Mouse (Mus musculus) hindbrain, embryonic 13.5 days (tissue): Measurements from ENCODE around the gene D5Ertd579e. TPM values are rescaled to one million over a fixed set of nuclear protein-coding genes. Genes with fewer than 3 reads are reported as not detected.

Experiments used
- ATAC-seq: fragments of 200-750 bp; cut with Nextera tagmentation; 2 replicates; pipeline ENCODE4 v1.8.0; 2017; ENCODE audit warnings: moderate TSS enrichment; ENCODE audit not compliant: low FRiP score
- H3K27ac ChIP-seq: fragments of 300-500 bp; sonication (generic); 2 replicates; pipeline ENCODE4 v1.5.1; 2015; ENCODE audit warnings: inconsistent platforms, mild to moderate bottlenecking, moderate library complexity
- H3K27me3 ChIP-seq: fragments of 300-500 bp; sonication (generic); 2 replicates; pipeline ENCODE4 v1.6.1; 2015; ENCODE audit warnings: mild to moderate bottlenecking, inconsistent platforms
- H3K36me3 ChIP-seq: fragments of 300-500 bp; sonication (generic); 2 replicates; pipeline ENCODE4 v1.6.1; 2015; ENCODE audit warnings: mild to moderate bottlenecking, inconsistent platforms
- H3K4me1 ChIP-seq: fragments of 300-500 bp; sonication (generic); replicated peaks from 2 replicates; pipeline ENCODE4 v1.6.1; 2015; ENCODE audit warnings: inconsistent platforms
- H3K4me2 ChIP-seq: fragments of 300-500 bp; sonication (generic); 2 replicates; pipeline ENCODE4 v1.6.1; 2015; ENCODE audit warnings: inconsistent platforms, mild to moderate bottlenecking, moderate library complexity
- H3K4me3 ChIP-seq: fragments of 300-500 bp; sonication (generic); 2 replicates; pipeline ENCODE4 v1.5.1; 2015; ENCODE audit warnings: mild to moderate bottlenecking, inconsistent platforms
- H3K9ac ChIP-seq: fragments of 300-500 bp; sonication (generic); 2 replicates; pipeline ENCODE4 v1.6.1; 2015; ENCODE audit warnings: mild to moderate bottlenecking, inconsistent platforms
- H3K9me3 ChIP-seq: fragments of 300-500 bp; sonication (generic); 2 replicates; pipeline ENCODE4 v1.6.1; 2016; ENCODE audit warnings: inconsistent platforms
- WGBS: fragments of 180-500 bp; shearing (Covaris S2); methylation state at CpG from one replicate; pipeline ENCODE4 v1.1.7; 2015; 5-methylcytosine and 5-hydroxymethylcytosine counted together
- polyA plus RNA-seq: library from polyadenylated mRNA; unstranded; fragments of >200 nt; fragmentation: Nextera tagmentation; extraction: Ambion mirVana; gene quantifications from 2 replicates; pipeline ENCODE4 v1.2.1, GENCODE M21; 2015

Gene D5Ertd579e
- polyA plus RNA-seq, 1 experiment from 2014 or later = 33.6 TPM

DNA sequence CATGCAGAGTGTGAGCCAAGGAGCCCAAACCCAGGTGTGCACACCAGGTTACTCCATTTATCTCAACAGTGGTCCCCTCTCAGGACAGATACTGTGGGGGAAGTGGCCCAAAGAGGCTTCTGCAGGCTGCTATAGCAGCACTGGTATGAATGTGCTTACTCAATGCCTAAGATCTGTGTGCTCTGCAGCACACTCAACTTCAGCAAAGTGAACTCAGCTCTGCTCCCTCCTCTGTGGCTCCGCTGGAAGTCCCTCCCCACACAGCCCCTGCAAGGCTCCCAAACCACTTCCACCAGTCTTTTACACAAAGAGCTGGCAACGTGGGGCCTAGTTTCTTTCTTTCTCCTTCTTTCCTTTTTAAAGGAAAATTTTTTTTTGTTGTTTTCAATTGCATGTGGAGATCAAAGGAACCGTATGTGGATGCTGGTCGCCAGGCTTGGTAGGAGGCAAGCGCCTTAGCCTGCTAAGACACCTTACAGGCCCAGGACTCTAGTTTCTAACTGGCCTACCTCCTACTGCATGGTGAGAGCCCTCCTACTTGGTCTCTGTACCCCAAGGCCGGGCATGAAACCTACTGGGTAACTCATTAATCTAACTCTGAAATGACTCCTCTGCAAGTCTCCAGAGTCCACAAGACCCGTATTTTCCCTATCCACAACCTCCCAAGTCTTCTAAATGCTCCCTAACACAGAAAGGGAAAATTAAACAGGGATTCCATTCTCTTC lies 138.1 kb downstream of the D5Ertd579e start:
- H3K4me1 ChIP-seq = peaks cover 15% of the 10 kb centered on the region
- H3K36me3 ChIP-seq = no peaks in the 10 kb centered on the region
- no peak overlapping the region for H3K27ac ChIP-seq
- no peaks in the 10 kb centered on the region for H3K27me3 ChIP-seq
- H3K4me3 ChIP-seq = no peak overlapping the region
- H3K4me2 ChIP-seq = no peak overlapping the region
- ATAC-seq = no peak
- H3K9me3 ChIP-seq = no peaks in the 10 kb centered on the region
- no peak overlapping the region for H3K9ac ChIP-seq
- 32% methylated on average over 7 of the region's 7 CpGs for WGBS

- WGBS = 79% methylated on average over 3 of the region's 3 CpGs
- no peaks in the 10 kb centered on the region for H3K27me3 ChIP-seq
Observed at GRCm38 (mm10) chr5:36556906-36557305, 138.9 kb downstream of the D5Ertd579e start.

DNA sequence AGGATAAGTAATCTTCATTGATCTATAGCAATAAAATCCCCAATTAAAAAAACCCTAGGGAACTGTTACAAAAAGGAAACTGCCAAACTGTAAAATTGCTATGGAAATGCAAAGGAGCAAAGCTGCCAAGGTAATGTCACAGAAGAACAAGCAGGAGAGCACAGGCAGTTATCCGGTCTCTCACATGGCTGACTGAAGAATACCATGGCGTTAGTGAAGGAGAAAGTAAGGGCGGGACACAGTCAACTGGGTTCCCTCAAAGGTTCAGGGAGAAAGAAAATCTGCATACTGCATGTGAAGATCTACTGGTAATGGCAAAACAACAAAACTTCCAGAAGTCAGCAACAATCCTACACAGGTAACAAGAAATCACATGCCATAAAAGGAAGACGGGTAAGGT lies 139.5 kb downstream of the D5Ertd579e start:
- Histone ChIP-seq H3K9me3 (no peaks in the 10 kb centered on the region), H3K9ac (no peak overlapping the region), H3K4me2 (no peak overlapping the region), H3K36me3 (no peaks in the 10 kb centered on the region), H3K4me1 (peaks cover 15% of the 10 kb centered on the region), H3K27ac (no peak overlapping the region), H3K27me3 (no peaks in the 10 kb centered on the region), H3K4me3 (no peak overlapping the region)
- no peak for ATAC-seq
- WGBS = 64% methylated on average over 4 of the region's 4 CpGs

More at GRCm38 (mm10) chr5:36556906-36557305, 138.9 kb downstream of the D5Ertd579e start:
- H3K9ac ChIP-seq = no peak overlapping the region
- H3K9me3 ChIP-seq = no peaks in the 10 kb centered on the region
- peaks cover 15% of the 10 kb centered on the region for H3K4me1 ChIP-seq
- no peak overlapping the region for H3K27ac ChIP-seq
- no peaks in the 10 kb centered on the region for H3K36me3 ChIP-seq
- ATAC-seq = no peak
- no peak overlapping the region for H3K4me2 ChIP-seq
- no peak overlapping the region for H3K4me3 ChIP-seq

DNA sequence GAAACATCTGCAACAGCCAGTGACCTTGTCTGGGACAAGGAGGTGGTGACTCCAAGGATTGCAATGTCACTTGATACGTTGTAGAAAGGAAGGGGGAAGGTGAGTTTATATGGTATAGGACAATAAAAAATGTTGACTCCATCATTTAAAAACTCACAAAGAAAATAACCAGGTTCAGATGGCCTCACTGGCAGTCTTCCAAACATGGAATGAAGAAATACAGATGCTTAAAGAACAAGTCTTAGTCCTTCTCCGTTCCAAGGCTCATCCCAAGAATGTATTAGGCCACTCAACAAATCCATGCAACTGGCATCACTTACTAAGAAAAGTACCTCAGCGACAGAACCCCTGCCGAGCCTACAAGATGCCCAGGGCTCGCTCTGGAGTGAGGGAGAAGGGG lies 141.3 kb downstream of the D5Ertd579e start:
- Histone ChIP-seq H3K27me3 (no peaks in the 10 kb centered on the region), H3K9me3 (no peaks in the 10 kb centered on the region), H3K4me1 (peaks cover 15% of the 10 kb centered on the region), H3K27ac (no peak overlapping the region), H3K4me2 (no peak overlapping the region), H3K9ac (no peak overlapping the region), H3K36me3 (no peaks in the 10 kb centered on the region), H3K4me3 (no peak overlapping the region)
- no peak for ATAC-seq
- 78% methylated on average over 5 of the region's 5 CpGs for WGBS

DNA sequence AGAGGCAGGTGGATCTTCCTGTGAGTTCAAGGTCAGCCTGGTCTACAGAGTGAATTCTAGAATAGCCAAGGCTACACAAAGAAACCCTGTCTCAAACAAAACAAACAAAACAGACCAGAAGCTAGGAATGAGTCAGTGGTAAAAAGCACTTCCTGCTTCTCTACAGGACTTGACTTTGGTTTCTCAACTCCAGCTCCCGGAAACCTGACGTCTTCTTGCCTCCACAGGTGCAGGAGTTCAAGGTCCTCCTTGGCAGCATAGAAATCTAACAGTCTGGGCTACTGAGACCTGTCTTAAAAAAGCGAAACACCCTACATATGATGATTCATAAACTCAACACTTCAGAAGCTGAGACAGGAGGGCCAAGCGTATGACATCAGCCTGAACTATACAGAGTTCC lies 141.9 kb downstream of the D5Ertd579e start:
- Histone ChIP-seq H3K9ac (no peak overlapping the region), H3K4me1 (peaks cover 12% of the 10 kb centered on the region), H3K4me3 (no peak overlapping the region), H3K9me3 (no peaks in the 10 kb centered on the region), H3K4me2 (no peak overlapping the region), H3K36me3 (no peaks in the 10 kb centered on the region), H3K27me3 (no peaks in the 10 kb centered on the region), H3K27ac (no peak overlapping the region)
- WGBS = 84% methylated on average over 4 of the region's 4 CpGs
- no peak for ATAC-seq

- H3K36me3 ChIP-seq = no peaks in the 10 kb centered on the region
- no peak overlapping the region for H3K9ac ChIP-seq
- peaks cover 12% of the 10 kb centered on the region for H3K4me1 ChIP-seq
- H3K4me2 ChIP-seq = no peak overlapping the region
- no peaks in the 10 kb centered on the region for H3K9me3 ChIP-seq
- H3K4me3 ChIP-seq = no peak overlapping the region
- no peak for ATAC-seq
- 89% methylated on average over 2 of the region's 2 CpGs for WGBS
- no peak overlapping the region for H3K27ac ChIP-seq
- H3K27me3 ChIP-seq = no peaks in the 10 kb centered on the region
Observed at GRCm38 (mm10) chr5:36553056-36553606, 142.7 kb downstream of the D5Ertd579e start.

DNA sequence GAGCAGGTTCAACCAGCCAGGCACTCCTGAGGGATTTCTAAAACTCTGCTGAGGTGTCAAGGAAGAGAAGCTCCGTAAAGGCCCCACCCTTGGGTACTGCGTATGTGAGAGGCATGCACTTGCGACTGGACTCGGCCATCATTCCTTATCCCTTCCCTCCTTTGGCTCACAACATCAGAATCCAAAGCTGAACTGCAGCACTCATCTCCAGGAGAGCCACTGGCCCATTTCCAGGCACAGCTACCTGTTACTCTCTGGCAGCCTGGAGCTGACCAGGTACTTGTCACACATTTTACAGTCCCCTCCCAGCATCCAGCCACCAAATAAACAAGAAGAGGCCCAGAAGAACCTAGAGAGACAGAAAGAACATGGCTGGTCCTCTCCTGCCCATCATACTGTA lies 143.4 kb downstream of the D5Ertd579e start:
- H3K9me3 ChIP-seq = no peaks in the 10 kb centered on the region
- no peak overlapping the region for H3K9ac ChIP-seq
- no peak overlapping the region for H3K4me3 ChIP-seq
- no peaks in the 10 kb centered on the region for H3K27me3 ChIP-seq
- 99% methylated on average over 4 of the region's 4 CpGs for WGBS
- H3K4me1 ChIP-seq = peaks cover 5% of the 10 kb centered on the region
- ATAC-seq = no peak
- no peak overlapping the region for H3K4me2 ChIP-seq
- no peaks in the 10 kb centered on the region for H3K36me3 ChIP-seq
- H3K27ac ChIP-seq = no peak overlapping the region

Other genes starting within 250 kb of the D5Ertd579e start
- 45.4 and 45.6 TPM in 2 replicates for gene Grpel1, start 231.0 kb downstream of the D5Ertd579e start, polyA plus RNA-seq
- gene Tada2b, start 211.7 kb downstream of the D5Ertd579e start, polyA plus RNA-seq = 2.7 and 2.8 TPM in 2 replicates
- gene Ccdc96, start 211.4 kb downstream of the D5Ertd579e start, polyA plus RNA-seq = 3.9 and 4.0 TPM in 2 replicates
- gene Tbc1d14, start 102.7 kb downstream of the D5Ertd579e start, polyA plus RNA-seq = 68.1 and 70.1 TPM in 2 replicates
- 25.2 and 27.1 TPM in 2 replicates for gene Bloc1s4, start 52.6 kb upstream of the D5Ertd579e start, polyA plus RNA-seq
- gene Mrfap1, start 100.7 kb upstream of the D5Ertd579e start, polyA plus RNA-seq = 294 and 302 TPM in 2 replicates
- gene Man2b2, start 134.6 kb upstream of the D5Ertd579e start, polyA plus RNA-seq = 12.1 and 12.3 TPM in 2 replicates
- gene Ppp2r2c, start 172.5 kb upstream of the D5Ertd579e start, polyA plus RNA-seq = 24.6 and 26.7 TPM in 2 replicates